Mouse (Mus musculus): ENCODE results near the gene Plekha8.

- TF ChIP-seq POLR2A (IDR thresholded peaks at IDR 0.05; ENCODE audit: control insufficient read depth, low read depth, low read length) (no peak), CTCF (IDR thresholded peaks at IDR 0.05; ENCODE audit: control insufficient read depth, insufficient read depth, insufficient replicate concordance, low read depth, low read length) (no peak)
Measured at GRCm38 (mm10) chr6:54562018-54562809, 32.7 kb upstream of the Plekha8 start.
